Mouse (Mus musculus) cerebellum, adult 11 months (tissue): ENCODE results near the gene Plscr3.
"Not testable (repeated sequence)": the region's sequence is repeated elsewhere in the genome, so short reads cannot be mapped to it uniquely, and the experiment has no call there.

Experiments
- DNase-seq: peaks from one replicate; pipeline ENCODE4 v3.0.0; 2022

Plscr3 gene

GRCm38 (mm10) chr11:69833554-69833953 lies 12.6 kb upstream of the Plscr3 start:
- DNase-seq, result no peak

GRCm38 (mm10) chr11:69834001-69834549 lies 12.1 kb upstream of the Plscr3 start:
- DNase-seq, result no peak

GRCm38 (mm10) chr11:69835326-69835965 lies 10.7 kb upstream of the Plscr3 start:
- no peak for DNase-seq

GRCm38 (mm10) chr11:69835966-69836335 lies 10.2 kb upstream of the Plscr3 start:
- DNase-seq, result no peak

- peak; percentile 69 for DNase-seq
These were observed 9.2 kb upstream of the Plscr3 start for GRCm38 (mm10) chr11:69836703-69837576.

GRCm38 (mm10) chr11:69837604-69837951 lies 8.6 kb upstream of the Plscr3 start, which contains the start of gene Nlgn2:
Gene Nlgn2 (minus strand): TSS chr11:69837784.
- DNase-seq, result no peak

GRCm38 (mm10) chr11:69837952-69838713 lies 8.0 kb upstream of the Plscr3 start, which contains the start of gene Tmem256:
Gene Tmem256 (plus strand): TSS chr11:69838514.
- DNase-seq, result peak; percentile 96

GRCm38 (mm10) chr11:69838714-69839104 lies 7.5 kb upstream of the Plscr3 start:
- no peak for DNase-seq

- no peak for DNase-seq
These were observed 837 bp downstream of the Plscr3 start for GRCm38 (mm10) chr11:69846738-69847688.

- DNase-seq, result peak; percentile 66
These were observed 1.8 kb downstream of the Plscr3 start for GRCm38 (mm10) chr11:69848021-69848420.

GRCm38 (mm10) chr11:69849128-69849527 lies 3.0 kb downstream of the Plscr3 start:
- DNase-seq, result no peak

GRCm38 (mm10) chr11:69849884-69850283 lies 3.7 kb downstream of the Plscr3 start:
- DNase-seq, result no peak

GRCm38 (mm10) chr11:69850754-69851153 lies 4.6 kb downstream of the Plscr3 start:
- DNase-seq, result no peak

GRCm38 (mm10) chr11:69853994-69854393 lies 7.8 kb downstream of the Plscr3 start:
- no peak for DNase-seq

- no peak for DNase-seq
These were observed 8.5 kb downstream of the Plscr3 start for GRCm38 (mm10) chr11:69854680-69855079.

- DNase-seq, result peak; percentile 48
These were observed 9.2 kb downstream of the Plscr3 start for GRCm38 (mm10) chr11:69855347-69855746.

- DNase-seq, result no peak
These were observed 12.2 kb downstream of the Plscr3 start, which contains the start of gene Tnk1 for GRCm38 (mm10) chr11:69858113-69858998. Gene Tnk1 (minus strand): TSS chr11:69858730.

GRCm38 (mm10) chr11:69863729-69864128 lies 17.6 kb downstream of the Plscr3 start:
- not testable (repeated sequence) for DNase-seq

- DNase-seq, result no peak
These were observed 18.1 kb downstream of the Plscr3 start for GRCm38 (mm10) chr11:69864138-69864860.

- DNase-seq, result no peak
These were observed 19.4 kb downstream of the Plscr3 start for GRCm38 (mm10) chr11:69865561-69865960.
